Mouse (Mus musculus) kidney, postnatal 25 days (tissue): ENCODE results near the gene 4933427D14Rik.

Source experiments
- DNase-seq, 2 experiments: peaks; one replicate each; pipeline ENCODE4 v3.0.0; 2021; ENCODE audit warnings: mixed read lengths in 2 of 2

The 4933427D14Rik gene

GRCm38 (mm10) chr11:72207204-72207833 is at the start of gene 4933427D14Rik, which contains the start of gene Txndc17:
TSS of gene 4933427D14Rik (minus strand) at chr11:72207459.
TSS of gene Txndc17 (plus strand) at chr11:72207547.
- DNase-seq = peak; percentile 93 to 95

GRCm38 (mm10) chr11:72256441-72256840 is 49.2 kb upstream of the 4933427D14Rik start:
- no peak for DNase-seq

- no peak for DNase-seq
Observed at GRCm38 (mm10) chr11:72255629-72256028, 48.4 kb upstream of the 4933427D14Rik start.

GRCm38 (mm10) chr11:72245196-72245753 is 38.0 kb upstream of the 4933427D14Rik start:
- no peak for DNase-seq

GRCm38 (mm10) chr11:72240062-72240860 is 33.0 kb upstream of the 4933427D14Rik start:
- peak in 1 of 2 experiments; percentile 31 for DNase-seq

GRCm38 (mm10) chr11:72234013-72234412 is 26.8 kb upstream of the 4933427D14Rik start:
- peak in 1 of 2 experiments; percentile 33 for DNase-seq

- no peak for DNase-seq
Observed at GRCm38 (mm10) chr11:72232991-72233390, 25.7 kb upstream of the 4933427D14Rik start.

GRCm38 (mm10) chr11:72232068-72232467 is 24.8 kb upstream of the 4933427D14Rik start:
- no peak for DNase-seq

- DNase-seq = peak in 1 of 2 experiments; percentile 17
Observed at GRCm38 (mm10) chr11:72228513-72228912, 21.3 kb upstream of the 4933427D14Rik start.

- peak in 1 of 2 experiments; percentile 25 for DNase-seq
Observed at GRCm38 (mm10) chr11:72226901-72227300, 19.6 kb upstream of the 4933427D14Rik start.

GRCm38 (mm10) chr11:72226020-72226791 is 18.9 kb upstream of the 4933427D14Rik start:
- peak; percentile 24 to 40 for DNase-seq

GRCm38 (mm10) chr11:72224865-72225264 is 17.6 kb upstream of the 4933427D14Rik start:
- DNase-seq = peak; percentile 73 to 88

- DNase-seq = peak in 1 of 2 experiments; percentile 6
Observed at GRCm38 (mm10) chr11:72223414-72223813, 16.2 kb upstream of the 4933427D14Rik start.

- peak; percentile 70 to 80 for DNase-seq
Observed at GRCm38 (mm10) chr11:72221278-72221677, 14.0 kb upstream of the 4933427D14Rik start.

GRCm38 (mm10) chr11:72217116-72217515 is 9.9 kb upstream of the 4933427D14Rik start:
- peak in 1 of 2 experiments; percentile 19 for DNase-seq

- DNase-seq = peak; percentile 92 to 96
Observed at GRCm38 (mm10) chr11:72215410-72215797, 8.1 kb upstream of the 4933427D14Rik start, which contains the start of gene Med31. TSS of gene Med31 (minus strand) at chr11:72215592.

GRCm38 (mm10) chr11:72214591-72215409 is 7.5 kb upstream of the 4933427D14Rik start:
- peak; percentile 97 to 98 for DNase-seq

- DNase-seq = peak; percentile 52 to 75
Observed at GRCm38 (mm10) chr11:72207834-72208377, 647 bp upstream of the 4933427D14Rik start.

GRCm38 (mm10) chr11:72206341-72207203 is 687 bp downstream of the 4933427D14Rik start, which contains the start of gene Gm43951:
TSS of gene Gm43951 (minus strand) at chr11:72206840.
- peak; percentile 13 to 57 for DNase-seq

GRCm38 (mm10) chr11:72205256-72205655 is 2.0 kb downstream of the 4933427D14Rik start:
- DNase-seq = peak in 1 of 2 experiments; percentile 38
